Mouse (Mus musculus) mouse embryonic stem cell (cell line): ENCODE results near the gene Gm43064.
"Not testable (repeated sequence)": the region's sequence is repeated elsewhere in the genome, so short reads cannot be mapped to it uniquely, and the experiment has no call there.

Experiments
- in situ Hi-C, 2 experiments: fragments of 300-500 bp; cut with MboI; formaldehyde crosslinking; loops; 1 replicate in 1 of 2; 3 replicates in 1 of 2; pipeline ENCODE4 v1.14.3; 2019 to 2020; ENCODE audit warnings: low sequenced_read_pairs in 2 of 2, low pct_unique_long_range_greater_than_20kb in 1 of 2, mixed read lengths in 1 of 2; ENCODE audit not compliant: unreplicated experiment in 1 of 2

Gene Gm43064

GRCm38 (mm10) chr3:103792566-103792965, 16.8 kb upstream of the Gm43064 start:
- in situ Hi-C loops = no loop called here

GRCm38 (mm10) chr3:103796389-103796788, 13.0 kb upstream of the Gm43064 start:
- in situ Hi-C loops = no loop called here

- in situ Hi-C loops = no loop called here
Measured at GRCm38 (mm10) chr3:103799507-103799906, 9.9 kb upstream of the Gm43064 start.

- in situ Hi-C loops = no loop called here
Measured at GRCm38 (mm10) chr3:103801631-103802531, 7.5 kb upstream of the Gm43064 start.

- in situ Hi-C loops = no loop called here
Measured at GRCm38 (mm10) chr3:103802861-103803260, 6.5 kb upstream of the Gm43064 start.

GRCm38 (mm10) chr3:103805671-103806070, 3.7 kb upstream of the Gm43064 start:
- in situ Hi-C loops = no loop called here

GRCm38 (mm10) chr3:103809799-103810150, 402 bp downstream of the Gm43064 start:
- in situ Hi-C loops = no loop called here

GRCm38 (mm10) chr3:103810967-103811366, 1.6 kb downstream of the Gm43064 start:
- in situ Hi-C loops = no loop called here

GRCm38 (mm10) chr3:103827548-103827947, 18.2 kb downstream of the Gm43064 start:
- in situ Hi-C loops = no loop called here

- in situ Hi-C loops = no loop called here
Measured at GRCm38 (mm10) chr3:103829036-103829435, 19.7 kb downstream of the Gm43064 start.

- in situ Hi-C loops = not testable (repeated sequence)
Measured at GRCm38 (mm10) chr3:103830681-103831080, 21.3 kb downstream of the Gm43064 start.

- in situ Hi-C loops = no loop called here
Measured at GRCm38 (mm10) chr3:103831146-103831545, 21.8 kb downstream of the Gm43064 start.

GRCm38 (mm10) chr3:103832426-103832825, 23.1 kb downstream of the Gm43064 start, which contains the start of gene Bcl2l15:
Gene Bcl2l15, plus strand, starts transcription at chr3:103832601.
- in situ Hi-C loops = no loop called here

GRCm38 (mm10) chr3:103834001-103834400, 24.6 kb downstream of the Gm43064 start:
- in situ Hi-C loops = no loop called here

GRCm38 (mm10) chr3:103835272-103835950, 26.0 kb downstream of the Gm43064 start:
- in situ Hi-C loops = no loop called here

- in situ Hi-C loops = no loop called here
Measured at GRCm38 (mm10) chr3:103835951-103836310, 26.6 kb downstream of the Gm43064 start.

- in situ Hi-C loops = no loop called here
Measured at GRCm38 (mm10) chr3:103836453-103836852, 27.1 kb downstream of the Gm43064 start.

GRCm38 (mm10) chr3:103839711-103840110, 30.3 kb downstream of the Gm43064 start:
- in situ Hi-C loops = no loop called here

- in situ Hi-C loops = not testable (repeated sequence)
Measured at GRCm38 (mm10) chr3:103840195-103840594, 30.8 kb downstream of the Gm43064 start.

- in situ Hi-C loops = not testable (repeated sequence)
Measured at GRCm38 (mm10) chr3:103840946-103841345, 31.6 kb downstream of the Gm43064 start.
